Mouse (Mus musculus): ENCODE results near the gene Sohlh1. TPM values are rescaled to one million over a fixed set of nuclear protein-coding genes. Genes with fewer than 3 reads are reported as not detected.

Gene Sohlh1
- polyA plus RNA-seq, 1 experiment from 2014 or later, result not detected

- H3K4me3 ChIP-seq, result peak within 1 kb of the TSS; percentile 57
- 2% methylated on average over 50 of the region's 53 CpGs for WGBS
- H3K36me3 ChIP-seq, result no peaks in the 10 kb centered on the region
- H3K4me1 ChIP-seq, result peaks cover 14% of the 10 kb centered on the region
- H3K9me3 ChIP-seq (replicated peaks), result no peaks in the 10 kb centered on the region
- peaks cover 59% of the 10 kb centered on the region for H3K27me3 ChIP-seq (ENCODE audit: low read depth, poor library complexity, severe bottlenecking)
- DNase-seq (ENCODE audit: low spot score), result peak; percentile 72
- no peak within 1 kb of the TSS for H3K27ac ChIP-seq
Observed at GRCm38 (mm10) chr2:25863337-25864131, 16.5 kb upstream of the Sohlh1 start, which contains the start of gene Kcnt1. Kcnt1 (plus strand) TSS chr2:25863734.

- Histone ChIP-seq H3K27ac (no peak overlapping the region), H3K27me3 (ENCODE audit: low read depth, poor library complexity, severe bottlenecking) (peaks cover 59% of the 10 kb centered on the region), H3K36me3 (no peaks in the 10 kb centered on the region), H3K9me3 (replicated peaks) (no peaks in the 10 kb centered on the region), H3K4me1 (peaks cover 14% of the 10 kb centered on the region), H3K4me3 (0 out of 2 replicates have a peak overlapping the region, but pooled peaks have one; percentile 57)
- 65% methylated on average over 5 of the region's 5 CpGs for WGBS
- DNase-seq (ENCODE audit: low spot score), result no peak
Observed at GRCm38 (mm10) chr2:25862696-25863270, 15.7 kb upstream of the Sohlh1 start.

GRCm38 (mm10) chr2:25862038-25862437 is 15.0 kb upstream of the Sohlh1 start:
- Histone ChIP-seq H3K36me3 (no peaks in the 10 kb centered on the region), H3K9me3 (replicated peaks) (no peaks in the 10 kb centered on the region), H3K27ac (no peak overlapping the region), H3K4me3 (no peak overlapping the region), H3K27me3 (ENCODE audit: low read depth, poor library complexity, severe bottlenecking) (peaks cover 54% of the 10 kb centered on the region), H3K4me1 (peaks cover 14% of the 10 kb centered on the region)
- WGBS, result 90% methylated on average over 2 of the region's 2 CpGs
- DNase-seq (ENCODE audit: low spot score), result no peak

GRCm38 (mm10) chr2:25859891-25860290 is 12.8 kb upstream of the Sohlh1 start:
- Histone ChIP-seq H3K36me3 (no peaks in the 10 kb centered on the region), H3K4me1 (peaks cover 14% of the 10 kb centered on the region), H3K9me3 (replicated peaks) (no peaks in the 10 kb centered on the region), H3K4me3 (no peak overlapping the region), H3K27me3 (ENCODE audit: low read depth, poor library complexity, severe bottlenecking) (peaks cover 33% of the 10 kb centered on the region), H3K27ac (no peak overlapping the region)
- no peak for DNase-seq (ENCODE audit: low spot score)
- WGBS, result 94% methylated on average over 3 of the region's 3 CpGs

- Histone ChIP-seq H3K9me3 (replicated peaks) (no peaks in the 10 kb centered on the region), H3K4me3 (no peak overlapping the region), H3K4me1 (no peaks in the 10 kb centered on the region), H3K27me3 (ENCODE audit: low read depth, poor library complexity, severe bottlenecking) (no peaks in the 10 kb centered on the region), H3K27ac (no peak overlapping the region), H3K36me3 (no peaks in the 10 kb centered on the region)
- WGBS, result 85% methylated on average over 5 of the region's 5 CpGs
- DNase-seq (ENCODE audit: low spot score), result no peak
Observed at GRCm38 (mm10) chr2:25853998-25854397, 7.0 kb upstream of the Sohlh1 start.

GRCm38 (mm10) chr2:25852626-25853025 is 5.6 kb upstream of the Sohlh1 start:
- no peak overlapping the region for H3K4me3 ChIP-seq
- DNase-seq (ENCODE audit: low spot score), result no peak
- no peaks in the 10 kb centered on the region for H3K36me3 ChIP-seq
- 66% methylated on average over 3 of the region's 3 CpGs for WGBS
- H3K27ac ChIP-seq, result no peak overlapping the region
- H3K9me3 ChIP-seq (replicated peaks), result no peaks in the 10 kb centered on the region
- no peaks in the 10 kb centered on the region for H3K4me1 ChIP-seq
- no peaks in the 10 kb centered on the region for H3K27me3 ChIP-seq (ENCODE audit: low read depth, poor library complexity, severe bottlenecking)

GRCm38 (mm10) chr2:25850330-25850729 is 3.3 kb upstream of the Sohlh1 start:
- Histone ChIP-seq H3K4me1 (no peaks in the 10 kb centered on the region), H3K27ac (no peak overlapping the region), H3K4me3 (no peak overlapping the region), H3K9me3 (replicated peaks) (no peaks in the 10 kb centered on the region), H3K27me3 (ENCODE audit: low read depth, poor library complexity, severe bottlenecking) (no peaks in the 10 kb centered on the region), H3K36me3 (no peaks in the 10 kb centered on the region)
- DNase-seq (ENCODE audit: low spot score), result peak; percentile 77
- 21% methylated on average over 4 of the region's 4 CpGs for WGBS

- Histone ChIP-seq H3K36me3 (no peaks in the 10 kb centered on the region), H3K9me3 (replicated peaks) (no peaks in the 10 kb centered on the region), H3K4me1 (no peaks in the 10 kb centered on the region), H3K27me3 (ENCODE audit: low read depth, poor library complexity, severe bottlenecking) (no peaks in the 10 kb centered on the region), H3K27ac (no peak overlapping the region), H3K4me3 (no peak overlapping the region)
- no peak for DNase-seq (ENCODE audit: low spot score)
- 87% methylated on average over 8 of the region's 8 CpGs for WGBS
Observed at GRCm38 (mm10) chr2:25846516-25846915, 532 bp downstream of the Sohlh1 start.

GRCm38 (mm10) chr2:25844097-25844496 is 3.0 kb downstream of the Sohlh1 start:
- Histone ChIP-seq H3K4me1 (no peaks in the 10 kb centered on the region), H3K4me3 (no peak overlapping the region), H3K27me3 (ENCODE audit: low read depth, poor library complexity, severe bottlenecking) (no peaks in the 10 kb centered on the region), H3K27ac (no peak overlapping the region), H3K36me3 (no peaks in the 10 kb centered on the region), H3K9me3 (replicated peaks) (no peaks in the 10 kb centered on the region)
- WGBS, result 88% methylated on average over 3 of the region's 3 CpGs
- no peak for DNase-seq (ENCODE audit: low spot score)

GRCm38 (mm10) chr2:25842758-25843157 is 4.3 kb downstream of the Sohlh1 start:
- no peaks in the 10 kb centered on the region for H3K9me3 ChIP-seq (replicated peaks)
- H3K27ac ChIP-seq, result no peak overlapping the region
- H3K4me3 ChIP-seq, result no peak overlapping the region
- no peak for DNase-seq (ENCODE audit: low spot score)
- WGBS, result 93% methylated on average over 1 of the region's 1 CpGs
- H3K27me3 ChIP-seq (ENCODE audit: low read depth, poor library complexity, severe bottlenecking), result no peaks in the 10 kb centered on the region
- H3K4me1 ChIP-seq, result no peaks in the 10 kb centered on the region
- no peaks in the 10 kb centered on the region for H3K36me3 ChIP-seq

- Histone ChIP-seq H3K4me3 (no peak overlapping the region), H3K36me3 (no peaks in the 10 kb centered on the region), H3K4me1 (no peaks in the 10 kb centered on the region), H3K27ac (no peak overlapping the region), H3K9me3 (replicated peaks) (no peaks in the 10 kb centered on the region), H3K27me3 (ENCODE audit: low read depth, poor library complexity, severe bottlenecking) (no peaks in the 10 kb centered on the region)
- no peak for DNase-seq (ENCODE audit: low spot score)
- 73% methylated on average over 4 of the region's 4 CpGs for WGBS
Observed at GRCm38 (mm10) chr2:25842161-25842560, 4.9 kb downstream of the Sohlh1 start.

- Histone ChIP-seq H3K9me3 (replicated peaks) (no peaks in the 10 kb centered on the region), H3K4me1 (no peaks in the 10 kb centered on the region), H3K4me3 (no peak overlapping the region), H3K27me3 (ENCODE audit: low read depth, poor library complexity, severe bottlenecking) (no peaks in the 10 kb centered on the region), H3K36me3 (no peaks in the 10 kb centered on the region), H3K27ac (no peak overlapping the region)
- DNase-seq (ENCODE audit: low spot score), result peak; percentile 81
- WGBS, result 56% methylated on average over 5 of the region's 5 CpGs
Observed at GRCm38 (mm10) chr2:25836291-25836690, 10.8 kb downstream of the Sohlh1 start.

- Histone ChIP-seq H3K36me3 (no peaks in the 10 kb centered on the region), H3K4me1 (no peaks in the 10 kb centered on the region), H3K27me3 (ENCODE audit: low read depth, poor library complexity, severe bottlenecking) (no peaks in the 10 kb centered on the region), H3K4me3 (no peak overlapping the region), H3K27ac (no peak overlapping the region), H3K9me3 (replicated peaks) (no peaks in the 10 kb centered on the region)
- DNase-seq (ENCODE audit: low spot score), result no peak
- 87% methylated on average over 3 of the region's 3 CpGs for WGBS
Observed at GRCm38 (mm10) chr2:25830786-25831185, 16.3 kb downstream of the Sohlh1 start.
